Mouse (Mus musculus) kidney, adult 18-20 months (tissue): ENCODE data around the gene Dner.

ENCODE experiments used
- DNase-seq: peaks from one replicate; pipeline ENCODE4 v3.0.0; 2021

Dner gene

DNA sequence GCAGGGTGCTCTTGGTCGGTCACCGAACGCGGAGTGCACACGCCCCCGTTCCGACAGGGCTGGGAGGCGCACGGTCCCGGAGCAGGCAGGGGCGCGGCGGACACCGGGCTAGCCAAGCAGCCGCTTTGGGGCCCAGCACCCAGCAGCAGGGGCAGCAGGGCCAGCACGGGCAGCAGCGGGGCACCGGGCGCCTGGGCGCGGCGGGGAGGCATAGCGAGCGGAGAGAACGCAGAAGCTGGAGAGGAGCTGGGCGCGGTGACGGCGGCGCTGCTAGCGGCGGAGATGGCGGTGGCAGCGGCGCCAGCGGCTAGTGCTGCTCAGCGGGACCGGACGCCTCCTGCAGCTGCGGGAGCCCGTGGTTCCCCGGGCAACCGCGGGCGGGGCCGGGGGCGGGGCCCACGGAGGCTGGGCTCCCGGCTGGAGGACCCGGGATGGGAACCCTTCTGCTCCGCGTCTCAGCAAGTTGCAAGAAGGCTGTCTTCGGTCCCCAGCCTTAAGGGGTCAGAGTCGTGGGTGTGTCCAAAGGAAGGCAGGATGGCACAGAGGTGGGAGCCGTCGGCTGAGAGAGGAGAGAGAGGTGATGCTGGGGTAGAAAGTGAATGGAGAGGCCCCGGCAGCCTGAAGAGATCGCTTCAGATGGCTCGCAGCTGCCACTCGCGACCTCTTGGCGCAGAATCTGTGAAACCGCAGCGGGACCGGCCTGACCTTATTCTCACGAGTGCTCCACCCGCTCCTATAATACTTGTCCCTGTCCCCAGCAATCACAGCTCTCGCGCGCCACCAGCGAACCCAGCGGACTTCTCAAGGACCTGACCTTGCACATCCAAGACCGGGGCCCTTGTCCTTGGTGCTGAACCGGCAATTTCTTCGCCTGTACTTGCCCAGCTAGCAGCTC is at the start of gene Dner:
Gene Dner, minus strand, starts transcription at position 705 of the 895 bp plus-strand sequence.
- DNase-seq: peak; percentile 66

DNA sequence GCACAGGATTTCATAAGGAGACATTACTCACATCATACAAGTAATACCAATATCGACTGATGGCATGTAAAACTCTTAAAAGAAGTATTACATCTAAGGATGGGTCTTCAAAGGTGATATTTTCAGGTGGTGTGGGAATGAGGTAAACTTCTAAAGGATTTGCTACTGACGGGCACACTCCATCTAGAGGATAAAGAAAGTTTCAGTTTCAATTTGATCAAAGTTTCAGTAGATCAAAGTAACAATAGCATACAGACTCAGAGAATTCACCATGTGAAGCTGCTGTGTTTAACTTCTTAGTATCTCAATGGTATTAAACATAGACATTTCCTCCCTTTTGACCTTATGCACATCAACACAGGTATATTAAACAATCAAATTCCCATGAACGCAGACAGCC is 46.1 kb upstream of the Dner start:
- no peak for DNase-seq

DNA sequence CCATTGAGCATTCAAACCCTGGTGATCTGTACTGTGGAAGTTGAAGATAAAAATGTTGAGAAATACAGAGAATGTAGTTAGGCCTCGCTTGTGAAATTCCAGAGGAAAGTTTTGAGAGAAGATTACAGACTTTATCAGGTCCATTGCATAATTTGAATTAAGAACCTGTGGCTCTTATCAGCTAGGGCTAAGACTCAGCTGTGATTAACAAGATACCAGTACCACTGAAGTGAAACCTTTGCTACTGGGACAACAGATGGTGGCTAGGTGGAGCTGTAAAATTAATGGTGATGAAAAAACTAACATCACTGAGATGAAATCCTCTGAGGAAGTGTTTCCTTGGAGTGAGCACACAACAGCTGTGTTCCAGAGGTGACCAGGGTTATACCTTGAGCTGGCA is 44.1 kb upstream of the Dner start:
- no peak for DNase-seq

DNA sequence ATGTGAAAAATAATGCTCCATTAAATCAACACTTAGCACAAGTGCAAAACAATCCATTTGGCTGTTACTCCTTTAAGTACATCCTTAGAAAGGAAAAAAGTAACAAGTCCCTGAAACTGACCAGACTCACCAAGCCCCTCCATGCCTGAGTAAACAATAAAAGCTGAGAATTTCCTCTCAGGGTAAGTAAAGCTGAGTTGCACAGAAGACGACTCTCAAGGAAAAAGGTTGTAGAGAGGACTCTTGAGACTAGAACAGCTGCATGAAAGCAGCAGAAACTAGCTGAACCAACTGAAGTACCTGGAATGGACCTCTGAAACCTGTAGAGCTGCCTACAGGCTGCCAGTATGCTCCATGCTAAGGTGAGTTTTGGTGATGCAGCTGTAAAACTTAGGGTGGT is 41.1 kb upstream of the Dner start:
- no peak for DNase-seq

DNA sequence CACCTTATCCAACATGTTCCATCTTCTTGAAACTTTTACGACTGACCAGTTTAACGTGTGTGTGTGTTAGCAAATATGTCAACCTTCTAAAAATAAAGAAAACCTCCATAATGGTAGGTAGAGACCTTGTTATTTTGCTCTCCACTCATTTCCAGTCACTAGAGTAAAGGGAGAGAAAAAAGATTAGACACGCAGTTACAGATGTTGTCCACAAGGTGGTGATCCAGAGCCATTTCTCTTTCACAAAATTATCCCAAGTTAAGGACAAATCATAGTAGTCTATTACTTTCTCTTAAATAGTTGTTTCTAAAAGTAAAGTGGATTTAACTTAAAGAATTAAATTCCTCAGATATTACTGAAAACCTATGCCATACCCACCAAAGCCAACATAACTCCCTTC is 37.8 kb upstream of the Dner start:
- no peak for DNase-seq

DNA sequence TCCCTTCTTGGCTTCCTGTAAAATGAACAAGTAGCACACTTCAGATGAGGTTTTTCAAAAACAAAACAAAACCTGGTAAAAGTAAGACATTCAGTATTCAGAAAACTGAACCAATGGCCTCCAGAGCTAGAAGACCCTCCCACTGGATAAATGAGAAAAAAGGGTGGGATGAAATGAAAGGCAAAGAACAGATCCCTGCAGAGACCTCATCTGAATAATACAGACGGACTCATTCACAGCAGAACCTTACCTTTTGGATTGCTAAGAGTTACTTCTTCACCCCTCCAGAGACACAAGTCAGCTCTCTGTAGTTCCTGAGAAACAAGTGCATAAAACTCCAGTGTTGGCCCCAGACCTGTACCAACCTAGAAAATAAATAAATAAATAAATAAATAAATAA is 35.7 kb upstream of the Dner start:
- no peak for DNase-seq

DNA sequence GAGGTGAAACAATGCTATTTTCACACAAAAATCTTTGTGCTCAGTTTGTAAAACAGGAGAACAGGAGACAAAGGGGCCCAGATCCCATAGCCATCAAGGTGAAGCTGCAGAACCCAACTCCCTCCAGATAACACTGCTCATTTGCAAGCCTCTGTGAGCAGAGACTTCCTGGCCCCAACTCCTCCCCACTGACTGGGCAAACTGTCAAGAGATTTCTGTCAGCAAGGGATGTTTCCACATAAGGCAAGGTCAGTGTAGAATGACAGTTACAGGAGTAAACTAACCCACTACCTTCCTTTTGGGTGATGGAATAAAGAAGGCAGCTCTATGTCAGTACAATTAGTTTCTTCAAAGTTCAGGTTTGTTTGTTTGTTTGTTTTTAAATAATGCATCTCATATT is 26.8 kb upstream of the Dner start:
- no peak for DNase-seq

DNA sequence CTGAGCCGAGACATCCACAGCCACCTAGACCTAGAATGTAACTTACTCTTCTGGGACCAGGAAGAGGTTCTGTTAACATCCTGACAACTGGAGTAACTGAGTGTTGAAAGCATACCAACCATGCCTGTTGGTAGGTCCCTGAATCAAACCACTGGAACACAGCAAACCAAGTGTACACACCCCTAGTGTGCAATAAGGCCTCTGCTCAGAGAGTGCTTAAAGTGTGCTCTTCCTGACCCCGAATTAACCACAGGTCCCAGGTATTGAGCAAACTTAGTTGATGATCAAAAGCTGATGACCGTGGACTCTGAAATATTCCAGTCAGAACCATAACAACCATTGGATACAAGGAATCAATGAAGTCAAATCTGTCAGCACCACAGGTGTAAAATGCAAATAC is 26.4 kb upstream of the Dner start:
- DNase-seq: no peak

DNA sequence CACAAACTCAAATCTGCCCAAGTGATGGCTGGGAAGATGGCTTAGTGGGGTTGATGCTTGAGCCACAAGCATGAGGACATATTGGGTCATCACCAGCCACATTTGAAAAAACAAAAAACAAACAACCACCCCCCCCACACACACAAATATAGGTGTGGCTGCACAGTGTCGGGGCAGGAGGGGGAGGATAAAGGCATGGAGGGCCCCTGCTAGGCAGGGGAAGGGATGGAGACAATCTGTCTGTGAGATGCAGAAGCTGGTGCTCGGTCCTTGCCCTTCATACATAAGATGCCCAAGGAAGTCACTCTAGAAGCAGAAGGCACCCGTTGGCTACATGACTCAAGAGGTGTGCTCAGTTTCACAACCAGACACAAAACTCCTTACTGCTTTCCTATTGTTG is 25.9 kb upstream of the Dner start:
- no peak for DNase-seq

DNA sequence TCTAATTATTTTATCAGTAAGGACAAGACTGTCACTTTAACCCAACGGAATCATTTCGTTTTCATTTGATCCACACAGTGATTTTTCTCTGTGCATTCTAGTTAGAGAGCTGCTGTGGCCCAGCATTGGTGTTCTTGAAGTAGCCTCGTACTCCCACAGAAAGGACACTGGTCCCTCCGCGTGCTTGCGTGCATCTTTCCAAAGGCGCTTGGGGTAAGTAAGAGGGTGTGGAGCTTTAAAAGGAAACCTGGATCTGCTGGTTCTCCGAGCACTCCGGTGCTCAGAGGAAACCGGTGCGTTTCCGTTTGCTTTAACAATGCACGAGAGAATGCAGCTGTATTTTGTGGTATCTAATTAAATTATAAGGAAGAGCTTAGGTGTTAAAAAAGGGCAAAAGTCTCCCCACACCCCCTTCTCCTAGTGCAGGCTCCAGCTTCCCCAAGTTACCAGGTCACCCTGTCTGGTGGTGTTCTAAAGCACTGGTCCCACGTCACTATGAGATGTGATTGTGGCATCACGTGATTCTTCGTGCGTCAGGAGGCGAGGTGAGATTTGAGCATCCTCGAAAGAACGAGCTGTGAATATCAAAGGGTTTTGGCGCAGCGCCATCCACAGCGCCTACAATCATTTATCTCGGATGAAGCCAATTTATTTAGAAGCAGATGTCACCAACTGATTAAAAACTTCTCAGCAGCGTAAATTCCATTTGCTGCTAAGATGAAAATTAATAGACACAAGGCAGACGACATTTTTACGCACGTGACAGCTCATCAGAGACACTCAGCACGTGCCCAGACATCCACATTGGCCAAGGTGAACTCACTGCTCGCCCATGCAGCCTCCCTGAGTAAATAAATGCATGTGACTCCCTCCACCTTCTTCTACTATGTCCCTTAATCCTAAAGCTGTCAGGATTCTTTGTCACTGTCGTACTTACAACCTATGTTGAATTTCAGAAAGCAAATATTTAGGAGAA is 14.1 kb upstream of the Dner start:
- no peak for DNase-seq

DNA sequence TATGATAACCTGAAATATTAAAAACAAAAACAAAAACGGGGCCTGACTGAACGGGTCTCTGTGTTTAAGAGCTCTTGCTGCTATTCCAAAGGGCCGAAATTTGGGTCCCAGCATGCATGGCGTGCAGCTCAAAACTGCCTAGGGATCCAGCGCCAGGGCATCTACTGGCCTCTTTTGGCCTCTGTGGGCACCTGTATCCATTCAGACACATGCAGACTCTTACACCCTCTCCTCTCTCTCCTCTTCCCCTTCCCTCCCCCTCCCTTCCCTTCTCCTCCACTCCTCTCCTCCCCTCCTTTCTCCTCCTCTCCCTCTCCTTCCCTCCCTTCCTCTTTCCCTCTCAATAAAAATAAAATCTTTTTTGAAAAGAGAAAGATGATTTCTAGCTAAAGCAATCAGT is 13.4 kb upstream of the Dner start:
- no peak for DNase-seq

DNA sequence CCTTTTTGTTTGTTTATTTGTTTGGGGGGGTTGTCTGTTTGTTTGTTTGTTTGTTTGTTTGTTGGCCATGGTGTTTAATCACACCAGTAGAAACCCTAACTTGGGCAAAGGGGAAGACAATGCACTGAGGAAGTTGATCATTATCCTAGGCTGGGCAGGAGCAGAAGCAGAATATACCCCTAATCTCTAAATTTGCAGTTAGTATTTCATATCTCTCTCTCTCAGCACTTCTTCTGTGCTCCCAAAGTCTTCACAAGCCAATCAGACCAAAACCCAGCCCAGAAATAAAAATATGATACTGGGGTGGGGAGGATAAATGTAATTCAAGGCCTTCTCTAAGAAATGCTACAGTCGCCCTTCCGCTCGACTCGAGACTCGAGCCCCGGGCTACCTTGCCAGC is 4.2 kb upstream of the Dner start:
- DNase-seq: no peak

DNA sequence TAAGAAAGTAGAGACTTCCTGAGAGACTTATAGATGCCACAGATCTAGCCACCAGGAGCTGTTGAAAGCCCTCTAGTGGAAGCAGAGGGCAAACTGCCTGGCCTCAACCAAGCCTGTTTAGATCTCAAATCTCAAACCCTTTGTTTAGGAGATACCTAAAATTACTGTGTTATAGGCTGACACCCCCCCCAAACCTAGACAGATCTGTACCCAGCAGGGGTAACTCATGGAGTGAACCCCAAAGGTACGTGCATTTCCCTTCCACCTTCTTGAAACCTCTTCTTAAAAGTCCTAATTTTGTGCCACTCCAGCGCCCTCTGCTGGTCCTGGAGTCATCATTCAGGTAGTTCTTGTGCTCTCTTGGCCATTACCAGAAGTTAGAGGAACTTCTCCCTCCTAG is 1.1 kb upstream of the Dner start:
- no peak for DNase-seq

DNA sequence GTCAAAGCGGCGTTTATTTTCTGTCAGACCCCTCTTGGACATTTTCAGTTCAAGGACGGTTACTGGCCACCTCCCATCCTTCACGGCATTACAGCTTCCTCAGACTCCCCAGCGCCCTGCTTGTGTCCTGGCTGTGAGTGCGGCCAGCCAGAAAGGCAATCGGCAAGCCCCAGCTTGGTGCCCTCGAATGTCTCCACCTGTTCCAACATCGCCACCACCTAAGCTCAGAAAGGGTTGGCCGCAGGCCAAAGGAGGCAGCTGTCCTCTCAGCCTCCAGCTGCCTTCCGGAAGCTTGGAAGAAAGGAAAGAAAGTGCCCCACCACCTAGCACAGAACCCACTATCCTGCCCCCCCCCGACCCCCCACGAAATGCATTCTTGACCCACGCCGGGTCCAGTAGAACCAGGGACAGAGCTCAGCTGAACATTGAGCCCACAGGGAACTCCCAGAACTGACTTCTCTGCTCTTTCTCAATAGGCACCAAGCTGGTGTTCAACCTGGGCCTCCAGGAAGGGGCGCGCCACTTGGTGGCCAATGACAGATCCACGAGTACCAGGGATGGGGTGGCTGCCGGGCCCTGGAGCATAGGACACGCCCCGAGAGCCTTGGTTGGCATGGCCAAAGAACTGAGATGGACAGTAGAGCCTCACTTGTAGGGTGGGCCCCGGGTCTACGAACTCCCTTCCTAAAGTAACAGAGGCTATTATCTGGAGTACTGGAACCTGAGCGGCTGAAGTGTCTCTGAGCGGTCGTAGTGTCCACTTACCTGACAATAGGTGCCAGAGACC is 1.1 kb downstream of the Dner start:
- DNase-seq: no peak

DNA sequence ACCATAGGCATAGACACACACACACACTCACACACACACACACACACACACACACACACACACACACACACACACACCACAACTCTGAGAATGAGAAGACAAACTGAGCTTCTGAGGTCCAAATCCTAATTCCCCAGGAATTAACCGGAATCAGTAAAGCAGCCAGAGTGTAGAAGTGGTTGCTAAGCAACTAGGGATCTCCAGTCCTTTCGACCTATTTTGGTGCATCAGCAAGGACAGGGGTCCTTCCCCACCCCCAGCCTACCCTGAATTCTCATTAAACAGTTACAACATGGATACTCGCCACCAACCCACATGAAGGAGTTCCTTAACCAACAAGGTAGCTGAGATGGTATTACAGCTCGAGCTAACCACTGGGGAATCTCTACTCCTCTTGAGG is 18.1 kb downstream of the Dner start:
- DNase-seq: no peak

DNA sequence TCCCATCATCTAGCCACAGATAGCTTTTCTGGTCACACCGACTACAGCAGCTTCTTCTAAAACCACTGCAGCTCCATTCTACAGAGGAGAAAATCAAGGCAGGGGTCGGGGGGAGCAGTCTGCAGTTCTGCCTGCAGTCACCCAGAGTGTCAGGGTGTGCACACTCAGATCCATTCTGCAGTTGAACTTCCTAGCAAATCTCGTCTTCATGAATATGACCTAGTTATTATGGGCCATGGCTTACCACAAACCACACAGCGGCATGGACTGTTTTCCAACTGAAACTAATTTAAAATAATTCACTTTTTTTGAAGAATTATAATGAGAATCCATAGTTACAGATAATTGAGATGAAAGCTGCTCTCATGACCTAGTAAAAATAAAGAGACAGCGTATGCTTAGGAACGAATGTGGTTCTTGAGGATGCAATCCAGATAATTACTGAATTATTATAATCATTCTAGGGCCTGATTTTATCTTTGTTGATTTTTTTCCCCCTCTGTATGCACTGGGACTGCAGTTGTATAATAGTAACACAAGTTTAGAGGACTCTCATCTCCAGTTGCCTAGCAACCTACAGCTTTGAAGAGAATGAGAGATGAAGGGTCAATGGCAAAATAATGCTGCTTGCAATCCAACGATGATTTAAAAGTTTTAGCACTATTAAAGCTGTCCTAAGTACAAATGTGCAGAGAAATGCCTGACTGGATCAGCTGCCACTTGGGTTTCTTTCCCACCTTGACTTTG is 27.7 kb downstream of the Dner start:
- DNase-seq: no peak

DNA sequence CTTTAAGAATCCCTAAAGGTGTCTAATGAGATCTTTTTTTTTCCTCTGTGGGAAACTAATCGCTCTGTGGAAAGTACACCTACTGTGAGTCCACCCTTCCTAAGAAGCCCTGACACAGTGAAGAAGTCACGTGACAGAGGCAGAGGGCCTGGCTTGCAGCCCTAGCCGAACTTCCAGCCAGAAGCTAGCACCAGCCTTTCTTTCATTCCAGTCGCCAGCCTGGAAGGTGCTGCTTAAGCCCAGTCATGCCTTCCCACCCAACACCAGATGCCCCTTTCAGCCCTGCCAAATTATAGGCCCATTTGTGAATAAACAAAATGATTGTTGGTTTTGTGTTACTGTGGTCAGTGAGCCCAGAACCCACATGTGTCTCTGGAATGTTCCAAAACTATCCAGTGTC is 28.4 kb downstream of the Dner start:
- no peak for DNase-seq

DNA sequence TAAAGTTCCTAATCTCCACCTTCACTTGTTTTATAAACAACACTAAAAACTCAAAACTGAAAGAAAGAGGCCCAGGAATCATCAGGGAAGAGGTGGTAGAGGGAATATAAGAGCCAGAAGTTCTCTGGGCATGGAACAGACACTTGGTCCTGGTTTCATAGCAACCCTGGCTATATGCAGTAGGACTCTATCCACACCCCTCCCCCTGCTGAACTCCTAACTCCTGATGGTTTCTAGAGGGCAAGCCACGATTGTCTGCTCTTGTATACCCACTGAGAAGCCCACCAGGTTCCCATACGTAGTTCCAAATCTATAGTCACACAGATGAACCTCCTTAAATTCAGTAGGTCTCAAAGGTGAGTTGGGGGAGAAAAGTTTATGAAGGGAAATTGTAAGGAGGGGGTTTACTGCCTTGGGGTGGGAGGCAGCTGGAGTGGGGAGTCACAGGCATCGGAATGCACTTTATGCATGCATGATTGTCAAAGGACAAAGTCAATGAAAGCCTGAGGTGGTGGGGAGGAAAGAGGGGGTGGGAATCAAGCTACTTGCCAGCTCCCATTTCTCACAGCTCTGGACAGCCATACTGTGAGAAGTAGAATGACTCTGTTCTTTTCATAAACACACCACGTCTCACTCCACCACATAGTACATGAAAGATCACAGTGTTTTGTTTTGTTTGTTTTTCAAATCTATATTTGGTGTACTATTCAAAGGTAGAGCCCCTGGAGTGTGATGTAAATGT is 31.5 kb downstream of the Dner start:
- DNase-seq: no peak

DNA sequence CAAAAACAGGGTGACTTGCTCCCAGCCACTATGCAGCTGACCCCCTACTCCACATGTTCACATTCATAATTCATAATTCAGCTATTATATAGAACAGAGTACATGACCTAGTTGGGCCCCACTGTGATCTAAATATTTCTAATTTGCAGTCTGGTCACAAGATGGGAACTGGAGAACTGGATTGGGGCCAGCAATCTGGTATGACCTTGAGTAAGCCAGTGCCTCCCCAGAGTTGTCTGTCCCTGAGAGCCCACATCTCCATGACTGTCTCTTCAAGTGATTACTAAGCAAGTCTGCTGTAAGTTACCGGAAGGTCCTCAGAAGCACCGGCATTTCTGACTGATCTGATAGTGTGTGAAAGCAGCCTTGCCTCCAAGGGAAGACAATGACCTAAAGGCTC is 49.2 kb downstream of the Dner start:
- DNase-seq: no peak

DNA sequence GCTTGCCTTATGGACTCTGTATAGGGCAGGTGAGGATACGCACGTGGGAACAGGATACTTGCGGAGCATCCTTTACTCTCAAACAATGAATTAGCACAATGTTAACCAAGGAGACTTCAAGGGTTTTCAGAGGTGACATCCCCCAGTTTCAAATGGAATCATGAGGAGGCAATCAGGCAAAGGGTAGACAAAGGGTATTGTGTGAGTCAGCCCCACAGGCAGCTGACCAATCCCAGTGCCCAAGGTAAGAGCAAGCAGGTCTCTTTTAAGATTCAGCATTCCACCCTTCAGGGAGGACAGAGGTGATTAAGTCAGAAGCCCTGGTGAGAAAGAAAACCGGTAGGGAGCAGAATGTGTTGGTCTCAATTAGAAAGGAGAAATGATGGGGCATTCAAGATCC is 55.6 kb downstream of the Dner start:
- no peak for DNase-seq

DNA sequence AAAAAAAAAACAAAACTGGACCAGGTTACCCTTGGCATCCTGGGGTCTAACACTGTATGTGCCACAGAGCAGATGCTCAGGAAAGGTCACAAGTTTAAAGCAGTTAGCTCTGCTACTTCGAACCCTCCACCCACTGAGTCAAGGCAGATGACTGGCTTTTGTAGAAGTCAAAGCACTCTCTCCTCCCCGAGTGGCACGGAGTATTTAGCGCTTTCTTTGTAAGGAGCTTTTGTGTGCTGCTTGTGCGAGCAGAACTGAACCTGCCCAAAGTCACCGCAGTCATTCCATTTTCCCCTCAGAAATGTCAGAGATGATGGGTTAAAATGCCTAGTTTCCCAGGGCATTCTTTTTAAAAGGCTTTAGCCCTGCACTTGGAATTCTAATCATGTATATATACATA is 59.1 kb downstream of the Dner start:
- no peak for DNase-seq

DNA sequence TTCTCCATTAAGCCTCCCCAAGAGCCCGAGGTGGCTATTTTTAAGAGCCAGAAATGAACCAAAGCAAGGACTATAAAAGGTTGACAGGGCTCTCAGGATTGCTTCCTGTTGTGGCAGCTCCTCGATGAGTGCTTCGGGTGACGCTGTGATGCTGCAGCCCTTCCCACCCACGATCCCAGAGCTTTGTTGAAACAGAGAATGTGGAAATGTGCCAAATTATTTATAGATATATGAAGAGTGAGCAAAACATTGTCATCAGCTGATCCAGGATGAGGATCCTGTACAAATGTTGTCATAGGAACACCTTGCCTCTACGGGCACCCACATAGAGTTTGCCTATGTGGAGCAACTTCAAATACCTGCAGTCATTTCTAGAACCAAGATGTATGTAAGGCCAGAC is 67.8 kb downstream of the Dner start:
- no peak for DNase-seq
